Mouse (Mus musculus): ENCODE data around the gene BC061212. TPM values are rescaled to one million over a fixed set of nuclear protein-coding genes. Genes with fewer than 3 reads are reported as not detected.
"Not testable (repeated sequence)": the region's sequence is repeated elsewhere in the genome, so short reads cannot be mapped to it uniquely, and the experiment has no call there.

Gene BC061212
- total RNA-seq (2014; rRNA removed) (not detected in 2 replicates), polyA plus RNA-seq (2015; fragmentation: Nextera tagmentation; extraction: Ambion mirVana) (not detected in 2 replicates)

GRCm38 (mm10) chr5:94070445-94070844 is at the start of gene BC061212:
Gene BC061212 (minus strand): TSS chr5:94070545.
- H3K4me3 ChIP-seq (ENCODE audit: low read depth, low read length); H3K27ac ChIP-seq (ENCODE audit: low read depth, low read length); H3K9ac ChIP-seq (replicated peaks; ENCODE audit: low read length, poor library complexity, severe bottlenecking); H3K36me3 ChIP-seq (ENCODE audit: insufficient read depth, low read length); H3K9me3 ChIP-seq (ENCODE audit: low read length); H3K27me3 ChIP-seq (ENCODE audit: insufficient read depth, low read length); H3K4me2 ChIP-seq (ENCODE audit: low read depth, low read length, poor library complexity, severe bottlenecking); DNase-seq (ENCODE audit: low spot score); H3K4me1 ChIP-seq (ENCODE audit: insufficient read depth, low read length); ATAC-seq (ENCODE audit: low FRiP score): not testable (repeated sequence)
- no CpG with 5 or more reads among the region's 1 CpGs for WGBS

DNA sequence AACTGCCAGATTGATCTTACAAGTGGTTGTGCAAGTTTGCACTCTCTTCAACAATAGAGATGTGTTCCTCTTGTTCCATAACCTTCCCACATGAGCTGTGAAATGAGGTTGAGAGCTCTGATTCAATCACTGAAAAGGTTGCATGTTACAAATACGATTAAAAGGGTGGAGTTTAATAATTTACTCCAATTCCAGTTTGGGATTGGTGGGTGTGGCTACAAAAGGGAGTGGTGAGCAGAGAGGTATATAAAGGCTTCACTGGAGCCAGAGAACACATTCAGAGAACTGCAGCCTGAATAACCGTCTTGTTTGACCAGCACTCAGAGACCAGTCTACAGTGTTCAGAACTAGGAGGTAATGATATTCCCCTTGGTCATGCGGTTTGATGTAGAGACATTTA is 5.7 kb upstream of the BC061212 start, which contains the start of gene Gm6351:
TSS of gene Gm6351 (plus strand) at position 301 of the 400 bp plus-strand sequence.
- WGBS: no CpG with 5 or more reads among the region's 3 CpGs
- H3K9ac ChIP-seq (replicated peaks; ENCODE audit: low read length, poor library complexity, severe bottlenecking); H3K27me3 ChIP-seq (ENCODE audit: insufficient read depth, low read length); H3K36me3 ChIP-seq (ENCODE audit: insufficient read depth, low read length); DNase-seq (ENCODE audit: low spot score); H3K9me3 ChIP-seq (ENCODE audit: low read length); H3K4me1 ChIP-seq (ENCODE audit: insufficient read depth, low read length); ATAC-seq (ENCODE audit: low FRiP score); H3K27ac ChIP-seq (ENCODE audit: low read depth, low read length); H3K4me3 ChIP-seq (ENCODE audit: low read depth, low read length); H3K4me2 ChIP-seq (ENCODE audit: low read depth, low read length, poor library complexity, severe bottlenecking): not testable (repeated sequence)

Other genes starting within 250 kb of the BC061212 start
- gene Gm7792, start 226.8 kb downstream of the BC061212 start, total RNA-seq (2014; rRNA removed): not detected in 2 replicates
- not detected in 2 replicates for gene Gm7792, start 226.8 kb downstream of the BC061212 start, polyA plus RNA-seq (2015; fragmentation: Nextera tagmentation; extraction: Ambion mirVana)
- not detected in 2 replicates for gene Gm16429, start 141.5 kb downstream of the BC061212 start, total RNA-seq (2014; rRNA removed)
- not detected in 2 replicates for gene Gm16429, start 141.5 kb downstream of the BC061212 start, polyA plus RNA-seq (2015; fragmentation: Nextera tagmentation; extraction: Ambion mirVana)
- not detected in 2 replicates for gene Gm6351, start 5.8 kb upstream of the BC061212 start, total RNA-seq (2014; rRNA removed)
- gene Gm6351, start 5.8 kb upstream of the BC061212 start, polyA plus RNA-seq (2015; fragmentation: Nextera tagmentation; extraction: Ambion mirVana): not detected in 2 replicates
- not detected in 2 replicates for gene Gm3106, start 147.5 kb upstream of the BC061212 start, total RNA-seq (2014; rRNA removed)
- not detected in 2 replicates for gene Gm3106, start 147.5 kb upstream of the BC061212 start, polyA plus RNA-seq (2015; fragmentation: Nextera tagmentation; extraction: Ambion mirVana)
- gene A430089I19Rik, start 236.3 kb upstream of the BC061212 start, total RNA-seq (2014; rRNA removed): not detected in 2 replicates
- not detected in 2 replicates for gene A430089I19Rik, start 236.3 kb upstream of the BC061212 start, polyA plus RNA-seq (2015; fragmentation: Nextera tagmentation; extraction: Ambion mirVana)
- gene Gm6502, start 243.9 kb upstream of the BC061212 start, total RNA-seq (2014; rRNA removed): not detected in 2 replicates
- gene Gm6502, start 243.9 kb upstream of the BC061212 start, polyA plus RNA-seq (2015; fragmentation: Nextera tagmentation; extraction: Ambion mirVana): not detected in 2 replicates